Mouse (Mus musculus) ovary, adult 18-20 months (tissue): ENCODE data around the gene Xkr7.
A peak's percentile ranks its signal among the peaks of the same experiment; 100 is the strongest.

ENCODE experiments used
- DNase-seq: peaks from one replicate; pipeline ENCODE4 v3.0.0; 2022; ENCODE audit warnings: low spot score, mixed read lengths

Gene Xkr7

GRCm38 (mm10) chr2:153071491-153072184 is 40.0 kb downstream of the Xkr7 start:
- no peak for DNase-seq

- no peak for DNase-seq
Measured at GRCm38 (mm10) chr2:153074651-153075050, 43.0 kb downstream of the Xkr7 start.

GRCm38 (mm10) chr2:153075961-153076360 is 44.3 kb downstream of the Xkr7 start:
- DNase-seq = no peak

GRCm38 (mm10) chr2:153080841-153081523 is 49.3 kb downstream of the Xkr7 start:
- DNase-seq = peak; percentile 11

- DNase-seq = no peak
Measured at GRCm38 (mm10) chr2:153081866-153082265, 50.2 kb downstream of the Xkr7 start.

- no peak for DNase-seq
Measured at GRCm38 (mm10) chr2:153083275-153083674, 51.6 kb downstream of the Xkr7 start.

- DNase-seq = no peak
Measured at GRCm38 (mm10) chr2:153083824-153084223, 52.2 kb downstream of the Xkr7 start.

- no peak for DNase-seq
Measured at GRCm38 (mm10) chr2:153084261-153084976, 52.8 kb downstream of the Xkr7 start.

- no peak for DNase-seq
Measured at GRCm38 (mm10) chr2:153085556-153085955, 53.9 kb downstream of the Xkr7 start.

GRCm38 (mm10) chr2:153086166-153086565 is 54.5 kb downstream of the Xkr7 start:
- no peak for DNase-seq

- DNase-seq = no peak
Measured at GRCm38 (mm10) chr2:153087091-153087490, 55.4 kb downstream of the Xkr7 start.

- no peak for DNase-seq
Measured at GRCm38 (mm10) chr2:153089316-153089715, 57.7 kb downstream of the Xkr7 start.

GRCm38 (mm10) chr2:153090551-153091165 is 59.0 kb downstream of the Xkr7 start:
- no peak for DNase-seq
